Mouse (Mus musculus) stomach, embryonic 16.5 days (tissue): ENCODE data around the gene Arf6. TPM values are rescaled to one million over a fixed set of nuclear protein-coding genes. Genes with fewer than 3 reads are reported as not detected.
A peak's percentile ranks its signal among the peaks of the same experiment; 100 is the strongest.
"Not testable (repeated sequence)": the region's sequence is repeated elsewhere in the genome, so short reads cannot be mapped to it uniquely, and the experiment has no call there.

Experiments used
- ATAC-seq: fragments of 200-750 bp; cut with Nextera tagmentation; 2 replicates; pipeline ENCODE4 v1.8.0; 2017; ENCODE audit warnings: moderate number of reproducible peaks, moderate TSS enrichment; ENCODE audit not compliant: insufficient read depth, low FRiP score
- H3K27ac ChIP-seq: fragments of 300-500 bp; sonication (generic); 2 replicates; pipeline ENCODE4 v1.5.1; 2014; ENCODE audit warnings: low read length
- H3K27me3 ChIP-seq: fragments of 300-500 bp; sonication (generic); 2 replicates; pipeline ENCODE4 v1.6.1; 2014; ENCODE audit warnings: low read length, control low read depth, mixed read lengths; ENCODE audit not compliant: control insufficient read depth, insufficient read depth
- H3K36me3 ChIP-seq: fragments of 300-500 bp; sonication (generic); 2 replicates; pipeline ENCODE4 v1.6.1; 2014; ENCODE audit warnings: low read length; ENCODE audit not compliant: control insufficient read depth, insufficient read depth
- H3K4me1 ChIP-seq: fragments of 300-500 bp; sonication (generic); 2 replicates; pipeline ENCODE4 v1.6.1; 2014; ENCODE audit warnings: low read length, control low read depth, mixed read lengths; ENCODE audit not compliant: control insufficient read depth, insufficient read depth
- H3K4me2 ChIP-seq: fragments of 300-500 bp; sonication (generic); 2 replicates; pipeline ENCODE4 v1.6.1; 2014; ENCODE audit warnings: low read depth, low read length, mixed read lengths
- H3K4me3 ChIP-seq: fragments of 300-500 bp; sonication (generic); replicated peaks from 2 replicates; pipeline ENCODE4 v1.5.1; 2014; ENCODE audit warnings: mild to moderate bottlenecking, low read length
- H3K9ac ChIP-seq: fragments of 300-500 bp; sonication (generic); 2 replicates; pipeline ENCODE4 v1.6.1; 2014; ENCODE audit warnings: low read length
- H3K9me3 ChIP-seq: fragments of 300-500 bp; sonication (generic); replicated peaks from 2 replicates; pipeline ENCODE4 v1.6.1; 2016; ENCODE audit warnings: low read length, control low read depth; ENCODE audit not compliant: control insufficient read depth
- WGBS: fragments of 180-500 bp; shearing (Covaris S2); extraction: QIAGEN DNeasy Blood & Tissue Kit; methylation state at CpG from one replicate; pipeline ENCODE4 v1.1.7; 2014; 5-methylcytosine and 5-hydroxymethylcytosine counted together
- polyA plus RNA-seq: library from polyadenylated mRNA; unstranded; fragments of >200 nt; fragmentation: Nextera tagmentation; extraction: Ambion mirVana; gene quantifications from 2 replicates; pipeline ENCODE4 v1.2.1, GENCODE M21; 2015

Gene Arf6
- polyA plus RNA-seq, 1 experiment from 2014 or later, result 42.3 TPM

- under 1% methylated on average over 40 of the region's 50 CpGs for WGBS
- Histone ChIP-seq H3K4me1 (peaks cover 13% of the 10 kb centered on the region; the same call in 1 of the 2 replicates), H3K9ac (peak overlapping the region; percentile 75), H3K4me3 (peak overlapping the region; percentile 54), H3K4me2 (peak overlapping the region; percentile 67), H3K27ac (peak overlapping the region; percentile 96)
- not testable (repeated sequence) for H3K36me3 ChIP-seq, H3K27me3 ChIP-seq, H3K9me3 ChIP-seq
- ATAC-seq, result peak; percentile 96
Measured at GRCm38 (mm10) chr12:69360997-69361899, 10.7 kb upstream of the Arf6 start.

GRCm38 (mm10) chr12:69361919-69362318 is 10.0 kb upstream of the Arf6 start:
- Histone ChIP-seq H3K27me3 (no peaks in the 10 kb centered on the region), H3K4me3 (peak overlapping the region; percentile 54), H3K9ac (peak overlapping the region; percentile 75), H3K4me2 (peak overlapping the region; percentile 67), H3K27ac (peak overlapping the region; percentile 96), H3K4me1 (peaks cover 13% of the 10 kb centered on the region; the same call in 1 of the 2 replicates), H3K36me3 (no peaks in the 10 kb centered on the region), H3K9me3 (no peaks in the 10 kb centered on the region)
- no peak for ATAC-seq
- WGBS, result 5% methylated on average over 10 of the region's 10 CpGs

GRCm38 (mm10) chr12:69362388-69362787 is 9.6 kb upstream of the Arf6 start:
- no peaks in the 10 kb centered on the region for H3K9me3 ChIP-seq
- H3K4me3 ChIP-seq, result no peak overlapping the region
- no peak overlapping the region; the same call in 1 of the 2 replicates for H3K9ac ChIP-seq
- ATAC-seq, result no peak
- WGBS, result 54% methylated on average over 4 of the region's 4 CpGs
- H3K4me2 ChIP-seq, result peak overlapping the region; percentile 67
- H3K27ac ChIP-seq, result peak overlapping the region; percentile 96
- no peaks in the 10 kb centered on the region for H3K27me3 ChIP-seq
- peaks cover 13% of the 10 kb centered on the region; the same call in 1 of the 2 replicates for H3K4me1 ChIP-seq
- H3K36me3 ChIP-seq, result no peaks in the 10 kb centered on the region

GRCm38 (mm10) chr12:69363110-69363509 is 8.8 kb upstream of the Arf6 start:
- not testable (repeated sequence) for H3K9ac ChIP-seq, H3K9me3 ChIP-seq, ATAC-seq, H3K4me2 ChIP-seq, H3K27ac ChIP-seq, H3K27me3 ChIP-seq, H3K36me3 ChIP-seq, H3K4me3 ChIP-seq
- WGBS, result 94% methylated on average over 7 of the region's 7 CpGs
- H3K4me1 ChIP-seq, result peaks cover 13% of the 10 kb centered on the region; the same call in 1 of the 2 replicates

- WGBS, result 3% methylated on average over 32 of the region's 32 CpGs
- H3K4me3 ChIP-seq, result peak overlapping the region; percentile 57
- H3K4me2 ChIP-seq, result peak overlapping the region; percentile 72
- peak; percentile 66 for ATAC-seq
- H3K9ac ChIP-seq, result peak overlapping the region; percentile 76
- H3K4me1 ChIP-seq, result peaks cover 13% of the 10 kb centered on the region; the same call in 1 of the 2 replicates
- no peaks in the 10 kb centered on the region for H3K36me3 ChIP-seq
- peak overlapping the region; percentile 92 for H3K27ac ChIP-seq
- no peaks in the 10 kb centered on the region for H3K27me3 ChIP-seq
- H3K9me3 ChIP-seq, result no peaks in the 10 kb centered on the region
Measured at GRCm38 (mm10) chr12:69363899-69364762, 7.8 kb upstream of the Arf6 start.

- ATAC-seq, result no peak
- H3K4me1 ChIP-seq, result peaks cover 13% of the 10 kb centered on the region; the same call in 1 of the 2 replicates
- H3K4me2 ChIP-seq, result no peak overlapping the region
- H3K9me3 ChIP-seq, result no peaks in the 10 kb centered on the region
- no peak overlapping the region for H3K4me3 ChIP-seq
- WGBS, result 76% methylated on average over 7 of the region's 7 CpGs
- H3K27me3 ChIP-seq, result no peaks in the 10 kb centered on the region
- H3K27ac ChIP-seq, result no peak overlapping the region
- H3K9ac ChIP-seq, result no peak overlapping the region
- H3K36me3 ChIP-seq, result no peaks in the 10 kb centered on the region
Measured at GRCm38 (mm10) chr12:69365757-69366156, 6.2 kb upstream of the Arf6 start.

GRCm38 (mm10) chr12:69366424-69366823 is 5.5 kb upstream of the Arf6 start:
- no peaks in the 10 kb centered on the region for H3K36me3 ChIP-seq
- no peak overlapping the region for H3K27ac ChIP-seq
- no peak overlapping the region for H3K4me2 ChIP-seq
- no peaks in the 10 kb centered on the region for H3K9me3 ChIP-seq
- no peak overlapping the region for H3K4me3 ChIP-seq
- no peak for ATAC-seq
- peaks cover 13% of the 10 kb centered on the region; the same call in 1 of the 2 replicates for H3K4me1 ChIP-seq
- no peak overlapping the region for H3K9ac ChIP-seq
- H3K27me3 ChIP-seq, result no peaks in the 10 kb centered on the region

GRCm38 (mm10) chr12:69367557-69367956 is 4.4 kb upstream of the Arf6 start:
- Histone ChIP-seq H3K9ac (no peak overlapping the region), H3K27me3 (no peaks in the 10 kb centered on the region), H3K36me3 (no peaks in the 10 kb centered on the region), H3K9me3 (no peaks in the 10 kb centered on the region), H3K4me2 (no peak overlapping the region), H3K4me3 (no peak overlapping the region), H3K27ac (peak overlapping the region; percentile 52; the same call in 1 of the 2 replicates), H3K4me1 (peaks cover 9% of the 10 kb centered on the region; the same call in 1 of the 2 replicates)
- WGBS, result 52% methylated on average over 2 of the region's 2 CpGs
- no peak for ATAC-seq
